Comparison of ENCODE assay signal across 13 mouse cellular contexts in genomic region chr15:59936486-59936885, GRCm38 (mm10).
A peak's percentile ranks its signal among the peaks of the same experiment; 100 is the strongest.
DNase-seq lines count a peak whose midpoint lies in the region; ATAC-seq and TF ChIP-seq lines count a peak whose summit lies in the region.
"Had no signal": no experiment of that assay in that cellular context is flagged by ENCODE, and none has a peak within 500 bp of the region (broad histone marks: within the 10 kb centered on the region; RNA-seq: fewer than 3 reads in every experiment).

No protein-coding gene starts in this region.

- H3K27me3 ChIP-seq in hindbrain, embryonic 14.5 days (ENCODE audit: control insufficient read depth, insufficient read depth, low read length) = no peaks in the 10 kb centered on the region
- no peaks in the 10 kb centered on the region for H3K27me3 ChIP-seq in hindbrain, embryonic 11.5 days (ENCODE audit: control insufficient read depth, insufficient read depth, low read length)
- no peaks in the 10 kb centered on the region for H3K27me3 ChIP-seq in lung, embryonic 14.5 days (ENCODE audit: insufficient read depth, low read length)
- H3K27me3 ChIP-seq in lung, postnatal 0 days (replicated peaks; ENCODE audit: insufficient read depth, low read length) = no peaks in the 10 kb centered on the region
- H3K27me3 ChIP-seq: heart, embryonic 12.5 days; hindbrain, embryonic 12.5 days had no signal

- 39% methylated on average over 5 of the region's 5 CpGs for WGBS in hindbrain, embryonic 14.5 days
- 62% methylated on average over 5 of the region's 5 CpGs for WGBS in hindbrain, embryonic 11.5 days
- 23% methylated on average over 5 of the region's 5 CpGs for WGBS in lung, embryonic 14.5 days
- WGBS in lung, postnatal 0 days = 18% methylated on average over 5 of the region's 5 CpGs

- H3K9me3 ChIP-seq in hindbrain, embryonic 14.5 days (ENCODE audit: control insufficient read depth, low read length) = no peaks in the 10 kb centered on the region
- H3K9me3 ChIP-seq in hindbrain, embryonic 11.5 days (ENCODE audit: control insufficient read depth, low read length) = no peaks in the 10 kb centered on the region
- H3K9me3 ChIP-seq in lung, embryonic 14.5 days (ENCODE audit: low read depth, low read length) = no peaks in the 10 kb centered on the region
- H3K9me3 ChIP-seq in lung, postnatal 0 days (ENCODE audit: low read length) = no peaks in the 10 kb centered on the region

- no peaks in the 10 kb centered on the region; the same call in 1 of the 2 replicates for H3K4me1 ChIP-seq in hindbrain, embryonic 14.5 days (replicated peaks; ENCODE audit: control insufficient read depth, insufficient read depth, low read length)
- H3K4me1 ChIP-seq in hindbrain, embryonic 11.5 days (replicated peaks; ENCODE audit: control insufficient read depth, insufficient read depth, low read length) = no peaks in the 10 kb centered on the region
- no peaks in the 10 kb centered on the region for H3K4me1 ChIP-seq in lung, embryonic 14.5 days (ENCODE audit: insufficient read depth)
- no peaks in the 10 kb centered on the region for H3K4me1 ChIP-seq in lung, postnatal 0 days (ENCODE audit: insufficient read depth, low read depth, low read length)
- H3K4me1 ChIP-seq: hindbrain, embryonic 12.5 days had no signal

- no peak for TF ChIP-seq CTCF in lung, embryonic 14.5 days (IDR thresholded peaks at IDR 0.05; ENCODE audit: low read depth)
- TF ChIP-seq CTCF in lung, postnatal 0 days (IDR thresholded peaks at IDR 0.05) = no peak

- H3K36me3 ChIP-seq in hindbrain, embryonic 14.5 days (replicated peaks; ENCODE audit: control insufficient read depth, insufficient read depth) = no peaks in the 10 kb centered on the region
- no peaks in the 10 kb centered on the region for H3K36me3 ChIP-seq in hindbrain, embryonic 11.5 days (ENCODE audit: control insufficient read depth, insufficient read depth, low read length)
- H3K36me3 ChIP-seq in lung, embryonic 14.5 days (ENCODE audit: insufficient read depth) = no peaks in the 10 kb centered on the region
- H3K36me3 ChIP-seq in lung, postnatal 0 days (ENCODE audit: insufficient read depth, low read length) = no peaks in the 10 kb centered on the region
- H3K36me3 ChIP-seq: heart, embryonic 12.5 days; hindbrain, embryonic 12.5 days had no signal

- no peak overlapping the region for H3K4me3 ChIP-seq in hindbrain, embryonic 14.5 days (replicated peaks; ENCODE audit: low read length)
- H3K4me3 ChIP-seq in hindbrain, embryonic 11.5 days (ENCODE audit: low read depth, low read length) = no peak overlapping the region
- H3K4me3 ChIP-seq in lung, embryonic 14.5 days (ENCODE audit: low read depth, low read length) = no peak overlapping the region
- no peak overlapping the region for H3K4me3 ChIP-seq in lung, postnatal 0 days (ENCODE audit: low read depth, low read length)
- H3K4me3 ChIP-seq: heart, embryonic 12.5 days; hindbrain, embryonic 12.5 days had no signal

- H3K4me2 ChIP-seq in hindbrain, embryonic 14.5 days (replicated peaks) = no peak overlapping the region
- H3K4me2 ChIP-seq in hindbrain, embryonic 11.5 days (replicated peaks; ENCODE audit: low read depth, low read length) = no peak overlapping the region
- no peak overlapping the region for H3K4me2 ChIP-seq in lung, embryonic 14.5 days
- H3K4me2 ChIP-seq in lung, postnatal 0 days (replicated peaks; ENCODE audit: low read depth, low read length) = no peak overlapping the region
- H3K4me2 ChIP-seq: heart, embryonic 12.5 days; hindbrain, embryonic 12.5 days had no signal

- no peak for TF ChIP-seq EP300 in lung, postnatal 0 days (IDR thresholded peaks at IDR 0.05)

- H3K27ac ChIP-seq in hindbrain, embryonic 14.5 days = peak overlapping the region; percentile 29; the same call in 1 of the 2 replicates
- H3K27ac ChIP-seq in hindbrain, embryonic 11.5 days (ENCODE audit: low read depth, low read length) = no peak overlapping the region
- H3K27ac ChIP-seq in lung, embryonic 14.5 days (ENCODE audit: low read depth) = no peak overlapping the region
- H3K27ac ChIP-seq in lung, postnatal 0 days (ENCODE audit: low read length) = no peak overlapping the region
- H3K27ac ChIP-seq: hindbrain, embryonic 12.5 days had no signal

- peak; percentile 35 for DNase-seq in hindbrain, embryonic 14.5 days (ENCODE audit: low spot score)
- DNase-seq in hindbrain, embryonic 11.5 days (ENCODE audit: low spot score) = no peak
- peak; percentile 89 for DNase-seq in lung, embryonic 14.5 days
- no peak for DNase-seq in lung, adult 18-20 months
- peak; percentile 56 for DNase-seq in NIH3T3 (ENCODE audit: low read depth)
- DNase-seq in lung, postnatal 0 days (ENCODE audit: low spot score) = peak; percentile 63
- DNase-seq in B cell, adult 2 months = no peak
- DNase-seq: cerebellum, adult 18-20 months; gastrocnemius, postnatal 10 days; kidney, adult 9 months had no signal

- H3K9ac ChIP-seq in hindbrain, embryonic 14.5 days = peak overlapping the region; percentile 3; the same call in 1 of the 2 replicates
- no peak overlapping the region for H3K9ac ChIP-seq in hindbrain, embryonic 11.5 days (ENCODE audit: low read depth, low read length)
- H3K9ac ChIP-seq in lung, embryonic 14.5 days = no peak overlapping the region
- H3K9ac ChIP-seq in lung, postnatal 0 days (replicated peaks; ENCODE audit: low read depth) = no peak overlapping the region
- H3K9ac ChIP-seq: heart, embryonic 12.5 days; hindbrain, embryonic 12.5 days had no signal

- no peak for ATAC-seq in hindbrain, embryonic 14.5 days (ENCODE audit: low FRiP score)
- ATAC-seq in hindbrain, embryonic 11.5 days (ENCODE audit: low FRiP score) = no peak
- ATAC-seq in lung, embryonic 14.5 days (ENCODE audit: insufficient read depth) = no peak
- ATAC-seq in lung, postnatal 0 days = 0 out of 2 replicates have a peak, but pooled peaks have one; percentile 23
- ATAC-seq in inflammation-experienced regulatory T-cells, adult 6 months = no peak

Comparison
In these comparisons a context has a peak if more than half of its experiments do, and no peak if none do; other contexts are left out.
1. DNase-seq: peak in hindbrain, embryonic 14.5 days (single experiment), lung, embryonic 14.5 days (single experiment), NIH3T3 (single experiment) and lung, postnatal 0 days (single experiment); none in hindbrain, embryonic 11.5 days (single experiment), lung, adult 18-20 months (0 of 2) and B cell, adult 2 months (0 of 2).